Mouse (Mus musculus) liver, adult 2 months (tissue): Measurements from ENCODE around the gene Gm20521. TPM values are rescaled to one million over a fixed set of nuclear protein-coding genes. Genes with fewer than 3 reads are reported as not detected.
"Not testable (repeated sequence)": the region's sequence is repeated elsewhere in the genome, so short reads cannot be mapped to it uniquely, and the experiment has no call there.

ENCODE experiments used
- DNase-seq: peaks from one replicate; pipeline ENCODE4 v3.0.0-alpha.2; 2011; ENCODE audit warnings: low read depth, low spot score; ENCODE audit errors: extremely low read depth
- H3K27ac ChIP-seq: fragments of 200-500 bp; replicated peaks from 2 replicates; pipeline ENCODE4 v1.5.1; 2012; ENCODE audit warnings: low read depth, mild to moderate bottlenecking, control low read depth, inconsistent platforms, low read length; ENCODE audit not compliant: insufficient read depth
- H3K27me3 ChIP-seq: fragments of 200-500 bp; 2 replicates; pipeline ENCODE4 v1.6.1; 2012; ENCODE audit warnings: mild to moderate bottlenecking, moderate library complexity, low read length, inconsistent platforms; ENCODE audit not compliant: control insufficient read depth, insufficient read depth
- H3K36me3 ChIP-seq: fragments of 200-500 bp; 2 replicates; pipeline ENCODE4 v1.6.1; 2012; ENCODE audit warnings: low read length, inconsistent platforms; ENCODE audit not compliant: control insufficient read depth, insufficient read depth
- H3K4me1 ChIP-seq: fragments of 200-500 bp; 2 replicates; pipeline ENCODE4 v1.6.1; 2011; ENCODE audit warnings: low read length; ENCODE audit not compliant: control insufficient read depth, insufficient read depth
- H3K4me3 ChIP-seq: fragments of 200-500 bp; 2 replicates; pipeline ENCODE4 v1.5.1; 2011; ENCODE audit warnings: low read depth, mild to moderate bottlenecking, control low read depth, low read length, moderate library complexity; ENCODE audit not compliant: insufficient read depth
- H3K79me2 ChIP-seq: fragments of 200-500 bp; 2 replicates; pipeline ENCODE4 v1.6.1; 2012; ENCODE audit warnings: inconsistent platforms, mild to moderate bottlenecking, low read length, moderate library complexity; ENCODE audit not compliant: control insufficient read depth, insufficient read depth
- H3K9ac ChIP-seq: fragments of 200-500 bp; 2 replicates; pipeline ENCODE4 v1.6.1; 2012; ENCODE audit warnings: low read depth, mild to moderate bottlenecking, control low read depth, inconsistent platforms, low read length
- CTCF ChIP-seq: fragments of 200-500 bp; IDR thresholded peaks from 2 replicates; pipeline ENCODE4 v1.5.1; 2011; ENCODE audit warnings: low read depth, low read length, control low read depth
- POLR2A ChIP-seq: fragments of 200-500 bp; IDR thresholded peaks from 2 replicates; pipeline ENCODE4 v1.6.1; 2011; ENCODE audit warnings: low read length, control low read depth; ENCODE audit not compliant: insufficient read depth; ENCODE audit errors: extremely low read depth
- WGBS: fragments of 180-500 bp; shearing (Covaris S2); methylation state at CpG from one replicate; pipeline ENCODE4 v1.1.7; 2018; 5-methylcytosine and 5-hydroxymethylcytosine counted together
- polyA plus RNA-seq: library from polyadenylated mRNA; depleted of rRNA; stranded (reverse); fragments of >200 nt; gene quantifications from 2 replicates; pipeline ENCODE4 v1.2.3, GENCODE M21; 2012; rRNA removed
- total RNA-seq: library from RNA; depleted of rRNA; stranded (reverse); fragments of >200 nt; gene quantifications from 2 replicates; pipeline ENCODE4 v1.2.3, GENCODE M21; 2014; rRNA removed

Gm20521 gene
- total and polyA plus RNA-seq, 2 experiments, result 7.9 TPM; not detected in 1

- TF ChIP-seq POLR2A (no peak), CTCF (no peak)
- Histone ChIP-seq H3K27ac (no peak overlapping the region), H3K9ac (no peak overlapping the region), H3K4me3 (no peak overlapping the region), H3K36me3 (no peaks in the 10 kb centered on the region), H3K79me2 (no peaks in the 10 kb centered on the region), H3K27me3 (no peaks in the 10 kb centered on the region), H3K4me1 (no peaks in the 10 kb centered on the region)
- no peak for DNase-seq
- 52% methylated on average over 2 of the region's 2 CpGs for WGBS
Observed at GRCm38 (mm10) chr14:54944939-54945338, 61.7 kb downstream of the Gm20521 start.

GRCm38 (mm10) chr14:54945975-54946704, 62.9 kb downstream of the Gm20521 start:
- Histone ChIP-seq H3K9ac (no peak overlapping the region), H3K4me1 (no peaks in the 10 kb centered on the region), H3K36me3 (no peaks in the 10 kb centered on the region), H3K27ac (no peak overlapping the region), H3K4me3 (no peak overlapping the region), H3K27me3 (no peaks in the 10 kb centered on the region), H3K79me2 (no peaks in the 10 kb centered on the region)
- TF ChIP-seq POLR2A, result no peak
- TF ChIP-seq CTCF, result no peak
- WGBS, result 81% methylated on average over 19 of the region's 19 CpGs
- no peak for DNase-seq

GRCm38 (mm10) chr14:54947008-54947407, 63.8 kb downstream of the Gm20521 start:
- not testable (repeated sequence) for H3K79me2 ChIP-seq, H3K27me3 ChIP-seq, H3K4me3 ChIP-seq, H3K9ac ChIP-seq, H3K4me1 ChIP-seq, H3K36me3 ChIP-seq, DNase-seq, H3K27ac ChIP-seq
- 94% methylated on average over 11 of the region's 11 CpGs for WGBS

Other genes starting within 250 kb of the Gm20521 start
- gene Gm17606, start 242.5 kb upstream of the Gm20521 start, total RNA-seq, result not detected in 2 replicates
- gene Gm17606, start 242.5 kb upstream of the Gm20521 start, polyA plus RNA-seq, result not detected in 2 replicates
- 0.09 and 0.27 TPM in 2 replicates for gene Cdh24, start 242.1 kb upstream of the Gm20521 start, total RNA-seq
- gene Cdh24, start 242.1 kb upstream of the Gm20521 start, polyA plus RNA-seq, result 0.37 and 0.73 TPM in 2 replicates
- 30.6 and 36.0 TPM in 2 replicates for gene 1700123O20Rik, start 197.2 kb upstream of the Gm20521 start, total RNA-seq
- 36.7 and 39.0 TPM in 2 replicates for gene 1700123O20Rik, start 197.2 kb upstream of the Gm20521 start, polyA plus RNA-seq
- gene Acin1, start 196.5 kb upstream of the Gm20521 start, total RNA-seq, result 39.7 and 44.3 TPM in 2 replicates
- 39.0 and 49.1 TPM in 2 replicates for gene Acin1, start 196.5 kb upstream of the Gm20521 start, polyA plus RNA-seq
- not detected in 2 replicates for gene Gm29776, start 184.6 kb upstream of the Gm20521 start, total RNA-seq
- not detected in 2 replicates for gene Gm29776, start 184.6 kb upstream of the Gm20521 start, polyA plus RNA-seq
- gene Cebpe, start 171.3 kb upstream of the Gm20521 start, total RNA-seq, result 5.6 and 7.9 TPM in 2 replicates
- gene Cebpe, start 171.3 kb upstream of the Gm20521 start, polyA plus RNA-seq, result 12.4 and 12.9 TPM in 2 replicates
- 1.0 and 1.8 TPM in 2 replicates for gene Slc7a8, start 101.5 kb upstream of the Gm20521 start, total RNA-seq
- gene Slc7a8, start 101.5 kb upstream of the Gm20521 start, polyA plus RNA-seq, result 2.2 and 2.9 TPM in 2 replicates
- not detected in 2 replicates for gene Rnf212b, start 69.3 kb upstream of the Gm20521 start, total RNA-seq
- gene Rnf212b, start 69.3 kb upstream of the Gm20521 start, polyA plus RNA-seq, result not detected in 2 replicates
- 1.9 and 2.5 TPM in 2 replicates for gene Homez, start 12.5 kb upstream of the Gm20521 start, total RNA-seq
- gene Homez, start 12.5 kb upstream of the Gm20521 start, polyA plus RNA-seq, result 2.1 and 3.3 TPM in 2 replicates
- gene Ppp1r3e, start 5.9 kb upstream of the Gm20521 start, total RNA-seq, result 4.9 and 6.4 TPM in 2 replicates
- 7.5 and 8.7 TPM in 2 replicates for gene Ppp1r3e, start 5.9 kb upstream of the Gm20521 start, polyA plus RNA-seq
- 14.1 and 17.2 TPM in 2 replicates for gene Bcl2l2, start 64 bp upstream of the Gm20521 start, total RNA-seq
- 17.3 and 19.5 TPM in 2 replicates for gene Bcl2l2, start 64 bp upstream of the Gm20521 start, polyA plus RNA-seq
- 29.7 and 37.8 TPM in 2 replicates for gene Pabpn1, start 9.1 kb downstream of the Gm20521 start, total RNA-seq
- gene Pabpn1, start 9.1 kb downstream of the Gm20521 start, polyA plus RNA-seq, result 65.4 and 89.4 TPM in 2 replicates
- gene Slc22a17, start 29.7 kb downstream of the Gm20521 start, total RNA-seq, result 0.46 and 0.81 TPM in 2 replicates
- 1.4 and 2.7 TPM in 2 replicates for gene Slc22a17, start 29.7 kb downstream of the Gm20521 start, polyA plus RNA-seq
- under 0.01 and 0.20 TPM in 2 replicates for gene Efs, start 42.7 kb downstream of the Gm20521 start, total RNA-seq
- 0.13 and 0.15 TPM in 2 replicates for gene Efs, start 42.7 kb downstream of the Gm20521 start, polyA plus RNA-seq
- not detected in 2 replicates for gene Il25, start 49.3 kb downstream of the Gm20521 start, total RNA-seq
- gene Il25, start 49.3 kb downstream of the Gm20521 start, polyA plus RNA-seq, result not detected in 2 replicates
- gene Cmtm5, start 52.8 kb downstream of the Gm20521 start, total RNA-seq, result not detected in 2 replicates
- not detected in 2 replicates for gene Cmtm5, start 52.8 kb downstream of the Gm20521 start, polyA plus RNA-seq
- gene Myh6, start 83.5 kb downstream of the Gm20521 start, total RNA-seq, result 0.60 TPM in 1 of 2 replicates, not detected in the other
- 0.02 and 0.04 TPM in 2 replicates for gene Myh6, start 83.5 kb downstream of the Gm20521 start, polyA plus RNA-seq
- not detected in 2 replicates for gene Gm17428, start 93.5 kb downstream of the Gm20521 start, total RNA-seq
- gene Gm17428, start 93.5 kb downstream of the Gm20521 start, polyA plus RNA-seq, result not detected in 2 replicates
- 1.5 TPM in 1 of 2 replicates, not detected in the other for gene Myh7, start 111.2 kb downstream of the Gm20521 start, total RNA-seq
- gene Myh7, start 111.2 kb downstream of the Gm20521 start, polyA plus RNA-seq, result 0.02 TPM in 1 of 2 replicates, not detected in the other
- 25.8 and 26.9 TPM in 2 replicates for gene Ngdn, start 132.0 kb downstream of the Gm20521 start, total RNA-seq
- gene Ngdn, start 132.0 kb downstream of the Gm20521 start, polyA plus RNA-seq, result 6.9 and 8.1 TPM in 2 replicates
- gene Zfhx2, start 208.9 kb downstream of the Gm20521 start, total RNA-seq, result 1.5 and 1.7 TPM in 2 replicates
- gene Zfhx2, start 208.9 kb downstream of the Gm20521 start, polyA plus RNA-seq, result 1.4 and 1.7 TPM in 2 replicates
- 14.6 and 15.4 TPM in 2 replicates for gene Thtpa, start 211.3 kb downstream of the Gm20521 start, total RNA-seq
- gene Thtpa, start 211.3 kb downstream of the Gm20521 start, polyA plus RNA-seq, result 8.7 and 10.9 TPM in 2 replicates
- gene Ap1g2, start 223.2 kb downstream of the Gm20521 start, total RNA-seq, result 4.9 and 5.4 TPM in 2 replicates
- 8.7 and 15.6 TPM in 2 replicates for gene Ap1g2, start 223.2 kb downstream of the Gm20521 start, polyA plus RNA-seq
- gene Jph4, start 233.5 kb downstream of the Gm20521 start, total RNA-seq, result not detected in 2 replicates
- gene Jph4, start 233.5 kb downstream of the Gm20521 start, polyA plus RNA-seq, result not detected in 2 replicates